Mouse (Mus musculus) embryonic facial prominence, embryonic 13.5 days (tissue): Measurements from ENCODE around the gene Ino80. TPM values are rescaled to one million over a fixed set of nuclear protein-coding genes. Genes with fewer than 3 reads are reported as not detected.

ENCODE experiments used
- ATAC-seq: fragments of 200-750 bp; cut with Nextera tagmentation; 2 replicates; pipeline ENCODE4 v1.8.0; 2017; ENCODE audit warnings: low read depth; ENCODE audit not compliant: insufficient number of reproducible peaks, insufficient read depth, low FRiP score, low TSS enrichment
- H3K27ac ChIP-seq: fragments of 300-500 bp; sonication (generic); 2 replicates; pipeline ENCODE4 v1.5.1; 2015; ENCODE audit warnings: moderate library complexity, mild to moderate bottlenecking, inconsistent platforms
- H3K27me3 ChIP-seq: fragments of 300-500 bp; sonication (generic); 2 replicates; pipeline ENCODE4 v1.6.1; 2015; ENCODE audit warnings: mild to moderate bottlenecking, inconsistent platforms
- H3K36me3 ChIP-seq: fragments of 300-500 bp; sonication (generic); 2 replicates; pipeline ENCODE4 v1.6.1; 2015; ENCODE audit warnings: mild to moderate bottlenecking, inconsistent platforms
- H3K4me1 ChIP-seq: fragments of 300-500 bp; sonication (generic); 2 replicates; pipeline ENCODE4 v1.6.1; 2015; ENCODE audit warnings: inconsistent platforms
- H3K4me2 ChIP-seq: fragments of 300-500 bp; sonication (generic); 2 replicates; pipeline ENCODE4 v1.6.1; 2015; ENCODE audit warnings: moderate library complexity, mild to moderate bottlenecking, inconsistent platforms
- H3K4me3 ChIP-seq: fragments of 300-500 bp; sonication (generic); 2 replicates; pipeline ENCODE4 v1.5.1; 2015; ENCODE audit warnings: mild to moderate bottlenecking, inconsistent platforms
- H3K9ac ChIP-seq: fragments of 300-500 bp; sonication (generic); 2 replicates; pipeline ENCODE4 v1.6.1; 2015; ENCODE audit warnings: mild to moderate bottlenecking, inconsistent platforms
- H3K9me3 ChIP-seq: fragments of 300-500 bp; sonication (generic); 2 replicates; pipeline ENCODE4 v1.6.1; 2016; ENCODE audit warnings: inconsistent platforms
- WGBS: fragments of 180-500 bp; shearing (Covaris S2); methylation state at CpG from one replicate; pipeline ENCODE4 v1.1.7; 2015; ENCODE audit warnings: mixed read lengths; 5-methylcytosine and 5-hydroxymethylcytosine counted together
- polyA plus RNA-seq: library from polyadenylated mRNA; unstranded; fragments of >200 nt; fragmentation: Nextera tagmentation; extraction: Ambion mirVana; gene quantifications from 2 replicates; pipeline ENCODE4 v1.2.1, GENCODE M21; 2015

Ino80 gene
- polyA plus RNA-seq, 1 experiment from 2014 or later = 4.9 TPM

DNA sequence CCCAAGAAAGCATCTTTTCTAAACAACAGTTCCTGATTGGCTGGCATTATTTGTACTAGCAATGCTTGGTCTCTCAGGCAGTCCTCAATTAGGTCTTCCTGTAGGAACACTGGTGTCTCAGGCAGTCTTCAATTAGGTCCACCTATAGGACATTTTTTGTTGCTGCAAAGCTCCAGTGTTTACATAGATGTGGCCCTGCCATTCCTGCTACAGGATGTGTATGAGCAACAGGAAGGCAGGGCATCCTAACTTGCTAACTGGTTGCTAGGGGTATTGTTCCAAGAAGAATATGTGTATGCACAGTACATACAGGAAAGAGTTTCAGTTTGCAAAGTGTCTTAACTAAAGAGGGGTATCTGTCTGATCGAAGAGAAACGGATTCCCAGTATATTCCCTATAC lies 18.6 kb upstream of the Ino80 start:
- ATAC-seq = no peak
- WGBS = 95% methylated on average over 2 of the region's 2 CpGs
- Histone ChIP-seq H3K9me3 (no peaks in the 10 kb centered on the region), H3K4me1 (0 out of 2 replicates have a peak, but pooled peaks cover 5% of the 10 kb centered on the region), H3K27ac (no peak overlapping the region), H3K9ac (no peak overlapping the region), H3K27me3 (no peaks in the 10 kb centered on the region), H3K4me2 (no peak overlapping the region), H3K36me3 (no peaks in the 10 kb centered on the region), H3K4me3 (no peak overlapping the region)

DNA sequence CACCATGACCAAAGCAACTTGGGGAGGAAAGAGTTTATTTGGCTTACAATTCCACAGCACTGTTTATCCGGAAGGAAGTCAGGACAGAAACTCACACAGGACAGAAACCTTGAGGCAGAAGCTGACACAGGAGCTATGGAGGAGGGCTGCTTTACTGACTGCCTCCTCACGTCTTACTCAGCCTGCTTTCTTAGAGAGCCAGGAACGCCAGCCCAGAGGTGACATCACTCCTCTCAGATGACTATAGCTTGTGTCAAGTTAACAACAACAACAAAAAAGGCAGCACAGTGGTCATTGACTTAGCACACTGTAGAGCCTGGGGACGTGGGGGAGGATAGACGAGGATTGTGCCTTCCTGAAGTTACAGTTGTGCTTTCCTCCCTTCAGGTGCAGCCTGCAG lies 14.5 kb upstream of the Ino80 start:
- Histone ChIP-seq H3K4me3 (no peak overlapping the region), H3K9ac (0 out of 2 replicates have a peak overlapping the region, but pooled peaks have one; percentile 40), H3K4me1 (0 out of 2 replicates have a peak, but pooled peaks cover 5% of the 10 kb centered on the region), H3K27me3 (no peaks in the 10 kb centered on the region), H3K4me2 (no peak overlapping the region), H3K36me3 (no peaks in the 10 kb centered on the region), H3K27ac (no peak overlapping the region), H3K9me3 (no peaks in the 10 kb centered on the region)
- WGBS = 44% methylated on average over 5 of the region's 5 CpGs
- no peak for ATAC-seq

DNA sequence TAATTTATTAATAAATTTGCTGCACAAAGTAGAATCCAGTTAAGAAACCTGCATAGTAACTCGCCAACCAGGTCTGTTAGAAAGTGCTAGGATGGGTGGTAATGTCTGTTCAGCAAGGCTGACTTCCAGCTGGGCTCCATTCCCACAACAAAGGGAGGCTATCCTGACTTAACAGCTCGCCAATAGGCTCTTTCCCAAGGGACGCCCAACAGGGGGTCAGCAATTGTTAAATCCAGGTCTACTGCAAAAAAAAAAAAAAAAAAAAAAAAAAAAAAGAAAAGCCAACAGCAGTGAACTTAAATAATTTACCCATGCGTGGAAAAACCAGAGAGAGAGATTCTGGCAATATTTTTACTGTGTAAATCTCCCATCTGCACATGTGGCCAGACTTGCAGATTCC lies 9.0 kb upstream of the Ino80 start:
- H3K27ac ChIP-seq = no peak overlapping the region
- no peak overlapping the region for H3K4me3 ChIP-seq
- no peak for ATAC-seq
- WGBS = 9% methylated on average over 4 of the region's 4 CpGs
- no peak overlapping the region for H3K4me2 ChIP-seq
- H3K4me1 ChIP-seq = 0 out of 2 replicates have a peak, but pooled peaks cover 1% of the 10 kb centered on the region
- H3K27me3 ChIP-seq = no peaks in the 10 kb centered on the region
- no peaks in the 10 kb centered on the region for H3K36me3 ChIP-seq
- no peaks in the 10 kb centered on the region for H3K9me3 ChIP-seq
- no peak overlapping the region for H3K9ac ChIP-seq

DNA sequence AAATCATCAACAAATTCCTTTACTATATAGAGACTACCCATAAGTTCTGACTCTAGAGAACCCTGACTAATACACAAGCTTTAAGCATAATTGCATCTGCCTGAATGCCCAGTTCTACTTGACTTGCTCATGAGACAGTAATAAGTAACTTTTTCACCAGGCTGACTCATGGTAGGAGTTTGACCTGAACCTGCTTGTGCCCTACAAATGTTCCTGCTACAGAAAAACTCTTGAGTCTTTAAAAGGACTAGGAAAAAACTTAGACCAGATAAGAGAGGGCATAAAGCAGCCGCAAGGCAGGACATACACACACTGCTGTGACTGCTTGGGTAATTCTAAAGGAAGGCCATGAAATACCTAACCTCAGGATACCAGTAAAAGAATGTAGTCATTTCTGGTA lies 4.8 kb upstream of the Ino80 start:
- Histone ChIP-seq H3K4me3 (no peak overlapping the region), H3K9ac (no peak overlapping the region), H3K9me3 (no peaks in the 10 kb centered on the region), H3K4me1 (0 out of 2 replicates have a peak, but pooled peaks cover 9% of the 10 kb centered on the region), H3K27ac (no peak overlapping the region), H3K27me3 (no peaks in the 10 kb centered on the region), H3K4me2 (no peak overlapping the region), H3K36me3 (0 out of 2 replicates have a peak, but pooled peaks cover 6% of the 10 kb centered on the region)
- ATAC-seq = no peak
- 94% methylated on average over 1 of the region's 1 CpGs for WGBS

DNA sequence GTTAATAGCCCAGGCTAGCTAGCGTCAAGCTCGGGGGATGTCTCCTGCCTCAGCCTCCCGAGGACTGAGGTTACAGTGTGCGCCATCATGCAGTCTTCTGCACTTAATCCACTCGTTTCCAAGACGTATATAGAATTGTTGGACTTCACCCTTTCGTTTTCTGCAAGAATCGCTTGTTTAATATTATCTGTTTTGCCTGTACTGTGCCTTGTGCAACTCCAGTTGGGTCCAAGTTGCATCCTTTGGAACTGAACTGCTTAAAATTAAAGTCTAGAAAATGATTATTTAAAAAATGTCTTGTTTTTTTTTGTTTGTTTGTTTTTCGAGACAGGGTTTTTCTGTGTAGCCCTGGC lies 886 bp upstream of the Ino80 start:
- Histone ChIP-seq H3K27me3 (no peaks in the 10 kb centered on the region), H3K4me3 (peak overlapping the region; percentile 95), H3K27ac (peak overlapping the region; percentile 98), H3K36me3 (0 out of 2 replicates have a peak, but pooled peaks cover 6% of the 10 kb centered on the region), H3K4me2 (peak overlapping the region; percentile 63), H3K9me3 (no peaks in the 10 kb centered on the region), H3K4me1 (peaks cover 20% of the 10 kb centered on the region), H3K9ac (peak overlapping the region; percentile 98)
- ATAC-seq = 0 out of 2 replicates have a peak, but pooled peaks have one; percentile 4
- WGBS = 18% methylated on average over 9 of the region's 9 CpGs

DNA sequence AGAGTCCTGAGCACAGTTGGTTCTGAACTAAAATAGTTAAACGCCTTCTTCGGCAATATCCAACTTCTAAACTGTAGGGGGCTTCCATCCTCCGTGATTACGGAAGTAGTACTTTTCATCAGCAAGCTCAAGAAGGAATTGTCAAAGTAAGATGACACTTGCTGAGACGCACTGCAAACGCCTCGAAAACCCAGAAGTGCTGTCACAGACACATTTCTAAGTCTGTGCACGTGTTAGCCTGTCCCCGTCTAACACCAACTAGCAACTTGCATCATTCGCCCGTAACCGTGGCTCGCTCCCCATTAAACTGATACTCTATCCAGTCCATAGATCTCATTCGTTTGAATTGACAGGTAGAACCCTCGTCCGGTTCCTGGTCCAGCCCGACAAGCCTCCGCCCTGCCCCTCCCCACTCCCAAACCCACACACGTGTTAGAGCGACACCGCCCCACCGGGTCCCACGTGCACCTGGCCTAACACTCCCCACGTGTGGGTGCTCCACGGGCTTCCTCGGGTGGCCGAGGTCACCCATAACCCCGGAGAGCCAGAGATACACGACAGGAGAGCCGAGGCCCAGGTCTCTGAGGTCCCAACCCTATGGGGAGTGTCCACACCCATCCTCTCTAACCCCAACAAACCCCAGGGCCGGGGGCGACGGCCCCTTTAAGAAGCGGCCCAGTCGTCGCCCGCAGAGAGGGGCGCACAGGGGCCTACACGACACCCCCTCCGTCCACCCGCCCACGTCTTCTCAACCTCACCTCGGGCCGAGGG lies 681 bp downstream of the Ino80 start:
- H3K27ac ChIP-seq = peak overlapping the region; percentile 98
- peak overlapping the region; percentile 95 for H3K4me3 ChIP-seq
- peak; percentile 76 for ATAC-seq
- no peaks in the 10 kb centered on the region for H3K9me3 ChIP-seq
- peaks cover 20% of the 10 kb centered on the region for H3K4me1 ChIP-seq
- no peaks in the 10 kb centered on the region for H3K27me3 ChIP-seq
- H3K36me3 ChIP-seq = peaks cover 14% of the 10 kb centered on the region; the same call in 1 of the 2 replicates
- peak overlapping the region; percentile 66 for H3K4me2 ChIP-seq
- under 1% methylated on average over 43 of the region's 44 CpGs for WGBS
- H3K9ac ChIP-seq = peak overlapping the region; percentile 98

DNA sequence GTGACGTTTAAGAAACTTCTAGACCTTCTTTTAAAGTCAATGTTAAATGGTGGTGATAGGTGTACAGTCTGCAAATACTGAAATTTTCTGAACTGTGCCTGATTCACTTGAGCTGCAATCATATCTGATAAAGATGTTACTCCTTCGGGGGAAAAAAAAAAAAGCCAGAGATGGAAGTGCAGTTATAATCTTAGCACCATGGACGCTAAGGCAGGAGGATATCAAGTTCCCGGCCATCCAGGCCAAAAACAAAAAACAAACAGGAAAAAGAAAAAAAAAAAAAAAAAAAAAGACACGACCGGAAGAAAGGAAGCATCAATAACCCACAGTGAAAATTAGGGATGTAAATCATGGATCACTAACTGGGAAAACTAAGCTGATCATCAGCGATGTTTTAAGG lies 1.3 kb downstream of the Ino80 start:
- peak overlapping the region; percentile 98; the same call in 1 of the 2 replicates for H3K27ac ChIP-seq
- ATAC-seq = no peak
- peak overlapping the region; percentile 98 for H3K9ac ChIP-seq
- peak overlapping the region; percentile 95 for H3K4me3 ChIP-seq
- peaks cover 14% of the 10 kb centered on the region; the same call in 1 of the 2 replicates for H3K36me3 ChIP-seq
- H3K4me1 ChIP-seq = peaks cover 20% of the 10 kb centered on the region
- WGBS = 9% methylated on average over 7 of the region's 7 CpGs
- H3K27me3 ChIP-seq = no peaks in the 10 kb centered on the region
- H3K9me3 ChIP-seq = no peaks in the 10 kb centered on the region
- H3K4me2 ChIP-seq = peak overlapping the region; percentile 66

DNA sequence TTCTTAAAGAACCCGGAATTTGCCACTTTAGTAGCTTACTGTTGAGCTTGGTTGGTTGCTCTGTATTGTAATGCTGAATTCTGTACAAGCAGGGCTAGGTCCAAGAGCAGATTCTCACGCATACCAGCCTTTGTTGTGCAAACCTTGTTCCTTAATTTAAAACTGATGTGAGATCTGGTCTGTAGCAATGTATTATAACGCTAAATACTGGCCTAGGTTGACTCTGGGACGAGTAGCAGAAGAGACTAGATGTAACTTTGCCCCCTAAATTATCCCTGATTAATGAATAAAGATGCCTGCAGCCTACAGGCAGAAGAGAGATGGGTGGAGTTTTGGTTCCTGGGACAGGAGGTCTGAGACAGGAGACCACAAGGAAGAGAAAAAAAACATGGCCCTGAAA lies 13.5 kb downstream of the Ino80 start:
- no peak overlapping the region for H3K4me3 ChIP-seq
- H3K4me2 ChIP-seq = no peak overlapping the region

DNA sequence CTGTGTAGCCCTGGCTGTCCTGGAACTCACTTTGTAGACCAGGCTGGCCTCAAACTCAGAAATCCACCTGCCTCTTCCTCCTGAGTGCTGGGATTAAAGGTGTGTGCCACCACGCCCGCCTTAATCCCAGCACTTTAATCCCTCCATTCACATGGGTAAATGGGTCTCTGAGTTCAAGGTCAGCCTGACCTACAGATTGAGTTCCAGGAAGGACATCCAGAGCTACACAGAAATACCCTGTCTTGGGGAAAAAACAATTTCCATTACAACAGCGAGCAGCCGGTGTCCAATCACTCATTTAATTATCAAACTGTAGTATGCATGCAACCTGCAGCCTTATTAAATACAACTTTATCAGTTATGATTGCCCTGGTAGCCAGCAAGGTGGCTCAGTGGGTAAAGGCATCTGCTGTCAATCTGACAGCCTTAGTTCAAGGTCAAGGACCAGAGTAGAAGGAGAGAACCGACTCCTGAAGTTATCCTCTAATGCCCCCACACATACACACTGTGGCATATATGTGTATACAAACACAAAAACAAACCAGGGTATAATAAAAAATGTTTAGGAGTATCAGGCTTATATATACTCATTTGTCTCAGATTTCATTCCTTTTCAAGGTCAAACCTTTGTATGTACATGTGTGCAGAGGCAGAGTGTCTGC lies 14.2 kb downstream of the Ino80 start:
- Histone ChIP-seq H3K36me3 (peaks cover 9% of the 10 kb centered on the region), H3K4me2 (no peak overlapping the region), H3K27me3 (no peaks in the 10 kb centered on the region), H3K9me3 (no peaks in the 10 kb centered on the region), H3K9ac (no peak overlapping the region), H3K4me1 (no peaks in the 10 kb centered on the region), H3K27ac (no peak overlapping the region), H3K4me3 (no peak overlapping the region)
- ATAC-seq = no peak
- 93% methylated on average over 5 of the region's 5 CpGs for WGBS

More for the DNA sequence above, 13.5 kb downstream of the Ino80 start:
- Histone ChIP-seq H3K9me3 (no peaks in the 10 kb centered on the region), H3K36me3 (peaks cover 9% of the 10 kb centered on the region), H3K27me3 (no peaks in the 10 kb centered on the region), H3K4me1 (no peaks in the 10 kb centered on the region), H3K27ac (no peak overlapping the region), H3K9ac (no peak overlapping the region)
- WGBS = 35% methylated on average over 4 of the region's 4 CpGs
- ATAC-seq = no peak

DNA sequence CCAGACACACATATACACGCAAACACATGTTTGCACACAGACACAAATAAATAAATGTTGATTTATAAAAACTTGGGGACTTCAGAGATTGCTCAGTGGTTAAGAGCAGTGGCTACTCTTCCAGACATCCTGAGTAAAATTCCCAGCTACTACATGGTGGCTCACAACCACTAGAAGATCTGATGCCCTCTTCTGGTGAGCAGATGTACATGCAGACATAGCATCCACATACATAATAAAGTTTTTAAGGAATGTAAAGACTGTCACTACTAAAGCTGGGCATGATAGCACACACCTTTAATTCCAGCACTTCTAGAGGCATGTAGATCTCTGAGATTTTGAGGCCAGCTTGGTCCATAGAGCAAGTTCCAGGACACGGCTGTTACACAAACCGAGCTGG lies 16.5 kb downstream of the Ino80 start:
- 96% methylated on average over 3 of the region's 3 CpGs for WGBS
- Histone ChIP-seq H3K4me1 (no peaks in the 10 kb centered on the region), H3K9ac (no peak overlapping the region), H3K9me3 (no peaks in the 10 kb centered on the region), H3K27ac (no peak overlapping the region), H3K27me3 (no peaks in the 10 kb centered on the region), H3K4me3 (no peak overlapping the region), H3K4me2 (no peak overlapping the region), H3K36me3 (peaks cover 19% of the 10 kb centered on the region)
- ATAC-seq = no peak

DNA sequence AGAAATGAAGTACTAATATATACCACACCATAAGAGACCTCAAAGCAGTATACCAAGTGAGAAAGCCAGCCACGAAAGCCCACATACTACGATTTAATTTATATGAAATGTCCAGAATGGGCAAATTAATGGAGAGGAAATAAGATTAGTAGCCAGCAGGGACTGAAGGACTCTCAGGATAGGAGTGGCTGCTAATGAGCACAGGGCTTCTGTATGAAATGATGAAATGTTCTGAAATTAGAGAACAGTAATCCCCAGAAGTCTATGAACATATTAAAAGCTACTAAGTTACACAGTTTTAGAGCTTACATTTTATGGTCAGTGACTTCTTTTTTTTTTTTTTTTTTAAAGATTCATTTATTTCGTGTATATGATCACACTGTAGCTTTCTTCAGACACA lies 22.9 kb downstream of the Ino80 start:
- WGBS = 84% methylated on average over 3 of the region's 3 CpGs
- no peaks in the 10 kb centered on the region for H3K9me3 ChIP-seq
- H3K27me3 ChIP-seq = no peaks in the 10 kb centered on the region
- no peak overlapping the region for H3K4me2 ChIP-seq
- no peak overlapping the region for H3K27ac ChIP-seq
- H3K4me3 ChIP-seq = no peak overlapping the region
- H3K36me3 ChIP-seq = peaks cover 56% of the 10 kb centered on the region
- no peak for ATAC-seq
- no peak overlapping the region for H3K9ac ChIP-seq
- H3K4me1 ChIP-seq = no peaks in the 10 kb centered on the region

DNA sequence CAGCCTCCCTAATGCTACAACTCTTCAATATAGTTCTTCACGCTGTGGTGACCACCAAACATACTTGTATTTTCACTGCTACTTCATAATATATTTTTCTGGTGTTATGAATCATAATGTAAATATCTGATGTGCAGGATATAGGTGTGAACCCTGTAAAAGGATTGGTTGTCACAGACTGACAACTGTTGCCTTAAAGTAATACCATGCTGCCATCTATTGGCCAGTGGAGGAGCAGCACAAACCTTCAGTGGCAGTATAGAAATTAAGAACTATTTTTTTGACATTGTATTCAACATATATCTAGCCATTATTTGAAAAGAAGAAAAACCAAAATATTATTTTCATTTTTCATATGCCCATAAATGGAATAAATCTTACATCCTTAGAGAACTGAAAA lies 40.5 kb downstream of the Ino80 start:
- ATAC-seq = no peak
- no peak overlapping the region for H3K4me3 ChIP-seq
- H3K4me2 ChIP-seq = no peak overlapping the region
- WGBS = 89% methylated on average over 1 of the region's 1 CpGs
- no peak overlapping the region for H3K27ac ChIP-seq
- H3K9ac ChIP-seq = no peak overlapping the region
- H3K9me3 ChIP-seq = no peaks in the 10 kb centered on the region
- no peaks in the 10 kb centered on the region for H3K27me3 ChIP-seq
- peaks cover 59% of the 10 kb centered on the region for H3K36me3 ChIP-seq
- no peaks in the 10 kb centered on the region for H3K4me1 ChIP-seq
